Mouse (Mus musculus): ENCODE results near the gene Gm5168.
"Not testable (repeated sequence)": the region's sequence is repeated elsewhere in the genome, so short reads cannot be mapped to it uniquely, and the experiment has no call there.

The Gm5168 gene

GRCm38 (mm10) chrX:26050941-26051340 is at the start of gene Gm5168:
Gm5168 (minus strand) TSS chrX:26051041.
- not testable (repeated sequence) for DNase-seq (ENCODE audit: low spot score)
